Mouse (Mus musculus) thymus, postnatal 10 days (tissue): ENCODE data around the gene B4galt2.

Experiments
- DNase-seq, 2 experiments: peaks; one replicate each; pipeline ENCODE4 v3.0.0; 2021; ENCODE audit warnings: low spot score in 2 of 2

Gene B4galt2

DNA sequence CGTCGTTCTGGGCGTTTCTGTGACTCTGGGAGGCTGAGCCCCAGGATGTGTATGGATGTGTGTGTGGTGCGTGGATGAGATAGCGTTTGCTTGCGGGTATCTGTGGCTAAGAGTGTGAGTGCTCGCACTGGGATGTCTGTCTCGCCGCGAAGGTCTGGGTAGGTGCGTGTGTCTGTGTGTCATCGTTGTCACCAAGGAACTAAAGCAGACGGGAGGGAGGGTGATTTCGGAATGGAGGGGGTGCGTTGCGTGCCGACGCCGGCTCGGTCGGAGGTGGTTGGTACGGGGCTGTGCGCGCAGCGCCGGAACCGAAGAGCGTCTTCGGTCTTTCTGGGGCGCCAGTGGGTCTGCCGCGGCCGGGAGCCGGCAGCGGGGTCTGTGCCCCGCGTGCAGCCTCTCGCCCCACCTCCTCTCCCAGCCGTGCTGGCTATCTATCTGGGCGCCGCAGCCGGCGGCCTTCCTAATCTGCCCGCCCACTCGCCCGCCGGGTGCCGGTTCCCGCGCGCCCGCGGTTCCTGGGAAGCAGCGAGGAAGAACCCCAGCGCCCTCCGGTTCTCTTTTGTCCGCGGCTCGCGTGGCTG is 47.7 kb downstream of the B4galt2 start:
- DNase-seq = peak; percentile 5 to 9

- DNase-seq = peak; percentile 14 to 19
Measured at GRCm38 (mm10) chr4:117834845-117835530, 48.3 kb downstream of the B4galt2 start.

DNA sequence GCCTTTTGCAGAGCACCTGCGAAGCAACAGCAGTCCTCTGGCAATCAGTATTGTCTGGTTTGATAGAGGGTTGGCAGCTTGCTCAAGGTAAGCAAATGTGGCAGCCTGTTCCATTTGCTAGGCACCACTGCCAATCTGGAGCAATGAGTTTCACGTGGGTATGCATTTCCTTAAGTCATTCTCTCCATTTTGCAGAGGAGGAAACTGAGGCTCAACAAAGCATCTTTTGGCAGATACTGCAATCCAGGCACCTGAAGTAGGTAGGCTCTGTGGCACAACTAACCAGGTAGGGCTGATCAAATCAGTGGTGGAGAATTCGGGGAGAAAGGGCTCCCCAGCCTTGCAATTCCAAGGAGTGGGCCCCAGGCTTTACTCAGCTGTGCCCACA is 48.8 kb downstream of the B4galt2 start, which contains the start of gene Slc6a9:
Gene Slc6a9, plus strand, starts transcription at position 50 of the 388 bp plus-strand sequence.
- DNase-seq = no peak

DNA sequence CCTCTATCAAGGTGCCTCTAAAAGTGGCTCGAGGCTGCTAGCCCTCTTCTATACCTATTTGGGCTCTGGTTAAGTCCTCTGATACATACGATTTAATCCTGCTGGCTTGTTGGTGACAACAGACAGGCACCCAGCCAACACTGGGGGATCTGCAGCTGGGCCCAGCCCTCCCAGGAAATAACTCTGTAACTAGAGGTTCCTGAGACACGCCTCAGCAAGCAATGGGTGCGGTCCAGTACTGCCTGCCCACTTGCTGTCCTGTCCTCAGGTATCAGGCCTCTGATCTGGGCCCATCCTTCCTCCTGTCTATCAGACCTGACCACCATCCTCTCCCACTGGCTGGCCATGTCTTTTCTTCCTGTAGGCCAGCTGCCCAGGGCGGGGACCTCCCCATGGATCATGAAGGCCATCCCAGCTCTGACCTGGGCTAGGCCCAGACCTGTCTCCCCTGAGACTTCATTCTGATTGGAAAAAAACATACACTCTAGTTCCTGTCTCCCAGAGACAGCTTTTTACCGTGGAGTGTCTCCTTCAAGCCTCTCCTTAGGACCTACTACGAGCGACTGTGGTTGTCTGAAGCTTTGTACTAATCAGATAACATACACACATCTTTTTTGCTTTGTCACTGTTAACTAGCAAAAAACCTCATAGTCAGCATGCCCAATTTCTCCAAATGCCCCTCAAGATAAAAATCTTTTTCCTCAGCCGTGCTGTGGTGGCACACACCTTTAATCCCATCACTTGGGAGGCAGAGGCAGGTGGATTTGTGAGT is 51.2 kb downstream of the B4galt2 start:
- no peak for DNase-seq

- DNase-seq = no peak
Measured at GRCm38 (mm10) chr4:117831499-117831898, 51.8 kb downstream of the B4galt2 start.

- no peak for DNase-seq
Measured at GRCm38 (mm10) chr4:117830801-117831200, 52.5 kb downstream of the B4galt2 start.

- no peak for DNase-seq
Measured at GRCm38 (mm10) chr4:117830124-117830551, 53.1 kb downstream of the B4galt2 start.

- peak in 1 of 2 experiments; percentile 23 for DNase-seq
Measured at GRCm38 (mm10) chr4:117829260-117830123, 53.8 kb downstream of the B4galt2 start.

- DNase-seq = no peak
Measured at GRCm38 (mm10) chr4:117828572-117829145, 54.6 kb downstream of the B4galt2 start.
